Mouse (Mus musculus) layer of hippocampus, postnatal 36 days (tissue): Measurements from ENCODE around the gene Sh3bp5l. TPM values are rescaled to one million over a fixed set of nuclear protein-coding genes. Genes with fewer than 3 reads are reported as not detected.
"Not testable (repeated sequence)": the region's sequence is repeated elsewhere in the genome, so short reads cannot be mapped to it uniquely, and the experiment has no call there.

Source experiments
- DNase-seq, 2 experiments: peaks; one replicate each; pipeline ENCODE4 v3.0.0; 2022
- total RNA-seq, 2 experiments: library from RNA; stranded (reverse); gene quantifications; 2 replicates each; pipeline ENCODE4 v1.2.3; 2021

The Sh3bp5l gene
- total RNA-seq = 10 to 100 TPM; 50.3 to 52.9 TPM

GRCm38 (mm10) chr11:58330276-58331148 lies at the start of gene Sh3bp5l, which contains the start of gene Zfp672:
Gene Sh3bp5l (plus strand): TSS chr11:58330724.
Gene Zfp672 (minus strand): TSS chr11:58330339.
- DNase-seq = peak; percentile 91

GRCm38 (mm10) chr11:58281970-58282496 lies 48.5 kb upstream of the Sh3bp5l start:
- no peak for DNase-seq

- no peak for DNase-seq
Measured at GRCm38 (mm10) chr11:58282518-58282917, 48.0 kb upstream of the Sh3bp5l start.

- DNase-seq = no peak
Measured at GRCm38 (mm10) chr11:58289992-58290682, 40.4 kb upstream of the Sh3bp5l start.

GRCm38 (mm10) chr11:58290812-58291211 lies 39.7 kb upstream of the Sh3bp5l start:
- DNase-seq = no peak

- DNase-seq = no peak
Measured at GRCm38 (mm10) chr11:58292791-58293190, 37.7 kb upstream of the Sh3bp5l start.

GRCm38 (mm10) chr11:58297396-58297795 lies 33.1 kb upstream of the Sh3bp5l start:
- no peak for DNase-seq

- peak; percentile 65 to 73 for DNase-seq
Measured at GRCm38 (mm10) chr11:58301057-58301456, 29.5 kb upstream of the Sh3bp5l start.

GRCm38 (mm10) chr11:58301837-58302754 lies 28.4 kb upstream of the Sh3bp5l start:
- DNase-seq = peak; percentile 99 to 100

- DNase-seq = no peak
Measured at GRCm38 (mm10) chr11:58302774-58303445, 27.6 kb upstream of the Sh3bp5l start.

- no peak for DNase-seq
Measured at GRCm38 (mm10) chr11:58303594-58303993, 26.9 kb upstream of the Sh3bp5l start.

- DNase-seq = not testable (repeated sequence)
Measured at GRCm38 (mm10) chr11:58305299-58305698, 25.2 kb upstream of the Sh3bp5l start.

GRCm38 (mm10) chr11:58306860-58307308 lies 23.6 kb upstream of the Sh3bp5l start, which contains the start of gene Zfp692:
Gene Zfp692 (plus strand): TSS chr11:58307069.
- DNase-seq = peak; percentile 95 to 96

GRCm38 (mm10) chr11:58307411-58308080 lies 23.0 kb upstream of the Sh3bp5l start:
- DNase-seq = peak; percentile 44 to 58

- no peak for DNase-seq
Measured at GRCm38 (mm10) chr11:58308661-58309060, 21.9 kb upstream of the Sh3bp5l start.

GRCm38 (mm10) chr11:58314069-58314468 lies 16.5 kb upstream of the Sh3bp5l start:
- peak in 1 of 2 experiments; percentile 37 for DNase-seq

- DNase-seq = no peak
Measured at GRCm38 (mm10) chr11:58315536-58316168, 14.9 kb upstream of the Sh3bp5l start.

- DNase-seq = no peak
Measured at GRCm38 (mm10) chr11:58316344-58316743, 14.2 kb upstream of the Sh3bp5l start.

- no peak for DNase-seq
Measured at GRCm38 (mm10) chr11:58316768-58317390, 13.6 kb upstream of the Sh3bp5l start.
